Mouse (Mus musculus) mouse trophoblast stem cell (cell line): Measurements from ENCODE around the gene Gad1.

Source experiments
- in situ Hi-C, 2 experiments: fragments of 300-500 bp; cut with MseI, MboI; formaldehyde crosslinking; loops; 2 replicates in 1 of 2; 3 replicates in 1 of 2; pipeline ENCODE4 v1.15.1; 2025

The Gad1 gene

GRCm38 (mm10) chr2:70563721-70564645 lies 11.1 kb downstream of the Gad1 start:
- in situ Hi-C loops, result loop anchor here in 1 of 2 experiments (5.0 to 25.0 kb wide), 2 partner anchors 337 to 427 kb away; no protein-coding TSS in a partner anchor

DNA sequence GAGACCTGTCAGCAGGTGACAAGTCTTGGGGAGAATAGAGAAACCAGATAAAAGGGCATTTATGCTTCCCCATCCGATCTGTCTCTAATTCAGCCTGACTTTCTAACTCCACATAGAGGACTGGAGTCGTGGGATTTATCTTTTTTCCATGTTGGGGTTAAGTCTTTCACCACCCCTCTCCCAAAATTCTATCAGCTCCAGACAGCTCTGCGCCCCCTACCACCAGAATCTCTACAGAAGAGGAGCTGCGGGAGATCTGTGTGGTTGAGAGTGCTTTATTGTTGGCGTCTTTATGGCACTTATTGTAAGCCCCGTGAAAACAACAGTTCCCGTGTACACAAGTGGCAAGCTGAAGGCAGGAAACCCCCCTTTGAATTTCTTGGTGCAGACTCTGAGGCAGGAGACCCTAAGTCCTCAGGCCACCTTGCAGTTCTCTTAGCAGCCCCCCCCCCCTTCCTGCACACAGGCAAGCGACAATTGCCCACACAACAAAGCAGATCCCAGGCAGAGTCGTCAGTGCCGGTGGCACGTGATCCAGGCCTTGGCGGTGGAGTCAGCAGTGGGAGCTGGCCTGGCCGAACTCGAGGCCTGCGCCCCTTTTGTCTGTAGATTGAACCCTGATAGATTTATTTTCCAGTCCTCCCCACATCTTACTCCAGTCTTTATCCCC lies 11.9 kb downstream of the Gad1 start:
- in situ Hi-C loops, result loop anchor here in 1 of 2 experiments (5.0 to 25.0 kb wide), 2 partner anchors 337 to 427 kb away; no protein-coding TSS in a partner anchor

- in situ Hi-C loops, result loop anchor here in 1 of 2 experiments (25.0 kb wide), 1 partner anchor 429 kb away; no protein-coding TSS in a partner anchor
Measured at GRCm38 (mm10) chr2:70565651-70566602, 13.1 kb downstream of the Gad1 start.

GRCm38 (mm10) chr2:70566603-70566981 lies 13.7 kb downstream of the Gad1 start:
- in situ Hi-C loops, result loop anchor here in 1 of 2 experiments (25.0 kb wide), 1 partner anchor 429 kb away; no protein-coding TSS in a partner anchor

DNA sequence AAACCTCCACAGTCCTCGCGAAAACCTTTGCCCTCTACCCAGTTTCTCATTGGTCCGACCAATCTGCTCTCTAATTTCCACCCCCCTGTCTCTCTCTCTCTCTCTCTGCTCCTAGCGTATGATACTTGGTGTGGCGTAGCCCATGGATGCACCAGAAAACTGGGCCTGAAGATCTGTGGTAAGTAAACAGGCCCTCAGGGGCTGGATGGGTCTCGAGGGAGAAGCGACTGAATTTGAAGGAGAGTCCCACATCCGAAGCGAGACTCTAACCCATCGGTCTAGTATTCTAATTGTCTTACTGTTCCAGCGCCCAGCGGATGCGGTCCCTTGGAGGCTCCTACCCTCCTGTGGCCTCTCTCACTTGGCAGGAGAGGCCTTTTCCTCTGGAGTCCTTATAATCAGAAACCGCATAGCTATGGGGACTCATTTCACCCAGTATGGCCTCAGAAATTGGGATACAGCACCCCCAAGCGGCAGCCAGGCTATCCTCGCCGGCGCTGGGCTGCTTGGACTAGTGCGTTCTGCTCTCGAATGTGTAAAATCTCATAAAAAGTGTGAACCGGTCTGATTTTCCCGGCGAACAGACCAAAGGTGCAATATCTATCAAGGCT lies 14.3 kb downstream of the Gad1 start:
- in situ Hi-C loops, result loop anchor here in 1 of 2 experiments (25.0 kb wide), 1 partner anchor 430 kb away; no protein-coding TSS in a partner anchor

- in situ Hi-C loops, result loop anchor here in 1 of 2 experiments (25.0 kb wide), 1 partner anchor 430 kb away; no protein-coding TSS in a partner anchor
Measured at GRCm38 (mm10) chr2:70567682-70568077, 14.8 kb downstream of the Gad1 start.

GRCm38 (mm10) chr2:70568198-70568941 lies 15.5 kb downstream of the Gad1 start:
- in situ Hi-C loops, result loop anchor here in 1 of 2 experiments (25.0 kb wide), 1 partner anchor 431 kb away; no protein-coding TSS in a partner anchor

GRCm38 (mm10) chr2:70571698-70572097 lies 18.8 kb downstream of the Gad1 start:
- in situ Hi-C loops, result loop anchor here in 1 of 2 experiments (25.0 kb wide), 1 partner anchor 434 kb away; no protein-coding TSS in a partner anchor

DNA sequence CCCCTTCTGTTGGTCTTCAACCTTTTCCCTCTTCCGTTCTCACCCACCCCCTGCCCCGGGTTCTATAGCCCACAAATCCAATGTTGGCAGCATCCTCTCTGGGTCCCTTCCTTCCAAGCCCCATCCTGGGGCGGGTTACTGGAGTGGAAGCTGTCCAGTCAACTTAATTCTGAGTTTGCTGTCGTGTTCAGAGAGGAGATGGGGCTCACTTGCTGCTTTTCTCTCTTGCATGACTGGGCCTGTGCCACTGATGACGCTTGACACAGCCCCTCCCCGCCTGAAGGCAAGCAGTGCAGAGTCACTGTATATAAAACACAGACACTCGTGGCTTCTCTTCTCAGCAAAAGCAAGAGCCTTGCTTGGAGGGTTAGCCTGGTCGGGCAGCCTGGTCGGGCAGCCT lies 19.4 kb downstream of the Gad1 start:
- in situ Hi-C loops, result loop anchor here in 1 of 2 experiments (25.0 kb wide), 1 partner anchor 435 kb away; no protein-coding TSS in a partner anchor

DNA sequence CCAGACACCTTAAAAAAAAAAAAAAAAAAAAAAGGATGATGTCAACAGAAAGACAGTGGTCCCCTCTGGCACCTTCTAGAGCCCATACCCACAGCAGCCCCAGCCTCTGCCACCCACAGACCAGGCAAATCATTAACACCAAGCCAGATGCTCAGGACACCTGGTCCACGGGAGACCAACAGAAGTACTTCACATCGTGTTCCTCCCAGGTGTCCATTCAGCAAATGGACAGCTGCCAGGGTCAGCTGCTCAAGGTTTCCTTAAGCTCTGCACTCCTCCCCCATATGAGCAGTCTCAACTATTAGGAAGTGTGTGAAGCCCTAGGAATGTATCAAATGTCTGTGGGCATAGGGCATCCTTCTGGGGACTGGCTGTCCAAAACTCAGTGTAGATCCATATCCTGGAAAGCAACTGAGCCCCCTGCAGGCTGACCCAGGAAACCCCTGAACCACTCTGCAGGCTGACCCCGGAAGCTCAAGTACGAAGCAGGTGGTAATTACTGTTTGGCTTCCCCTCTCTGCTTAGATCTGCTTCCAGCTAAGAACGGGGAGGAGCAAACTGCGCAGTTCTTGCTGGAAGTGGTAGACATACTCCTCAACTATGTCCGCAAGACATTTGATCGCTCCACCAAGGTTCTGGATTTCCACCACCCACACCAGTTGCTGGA lies 20.8 kb downstream of the Gad1 start:
- in situ Hi-C loops, result loop anchor here in 1 of 2 experiments (25.0 kb wide), 1 partner anchor 436 kb away; no protein-coding TSS in a partner anchor

- in situ Hi-C loops, result no loop called here
Measured at GRCm38 (mm10) chr2:70588200-70588599, 35.3 kb downstream of the Gad1 start.

DNA sequence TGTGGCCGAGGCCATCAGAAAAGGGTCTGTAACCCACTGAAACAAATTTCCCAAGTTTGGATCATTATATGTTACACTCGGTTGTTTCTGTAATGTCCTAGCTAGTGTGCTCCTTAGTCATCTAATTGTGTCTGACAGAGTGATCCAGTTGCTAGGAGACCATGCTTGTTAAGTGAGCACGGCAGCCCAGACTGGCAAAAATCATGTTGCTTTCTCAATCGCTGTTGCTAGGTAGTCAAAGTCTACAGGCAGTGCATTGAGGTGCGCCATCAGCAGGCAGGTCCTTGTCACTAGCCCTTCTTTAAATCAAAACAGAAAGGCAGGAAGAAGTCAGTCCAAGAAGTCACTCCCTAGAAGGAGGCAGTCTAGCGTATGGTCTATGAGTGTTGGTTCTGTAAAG lies 39.6 kb downstream of the Gad1 start:
- in situ Hi-C loops, result no loop called here

GRCm38 (mm10) chr2:70593670-70594069 lies 40.8 kb downstream of the Gad1 start:
- in situ Hi-C loops, result no loop called here

DNA sequence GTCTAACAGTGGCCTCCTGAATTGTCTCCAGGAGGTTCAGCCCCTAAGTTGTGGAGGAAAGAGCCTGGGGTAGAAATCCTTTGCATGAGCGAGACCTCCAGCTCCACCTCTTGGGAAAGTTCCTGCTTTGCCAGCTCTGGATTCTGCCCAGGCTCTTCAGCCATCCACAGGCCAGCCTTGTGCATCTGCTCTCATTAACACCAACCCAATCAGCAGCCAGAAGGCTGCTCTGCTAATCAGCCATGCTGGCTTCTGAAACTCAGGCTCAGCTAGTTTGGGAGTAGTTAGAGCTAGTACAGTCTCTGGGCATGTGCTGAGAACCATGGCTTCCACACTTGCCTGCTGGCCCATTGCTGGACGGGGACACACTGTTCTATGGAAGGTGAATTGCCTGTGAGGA lies 43.0 kb downstream of the Gad1 start:
- in situ Hi-C loops, result no loop called here

- in situ Hi-C loops, result no loop called here
Measured at GRCm38 (mm10) chr2:70609769-70610168, 56.9 kb downstream of the Gad1 start.

DNA sequence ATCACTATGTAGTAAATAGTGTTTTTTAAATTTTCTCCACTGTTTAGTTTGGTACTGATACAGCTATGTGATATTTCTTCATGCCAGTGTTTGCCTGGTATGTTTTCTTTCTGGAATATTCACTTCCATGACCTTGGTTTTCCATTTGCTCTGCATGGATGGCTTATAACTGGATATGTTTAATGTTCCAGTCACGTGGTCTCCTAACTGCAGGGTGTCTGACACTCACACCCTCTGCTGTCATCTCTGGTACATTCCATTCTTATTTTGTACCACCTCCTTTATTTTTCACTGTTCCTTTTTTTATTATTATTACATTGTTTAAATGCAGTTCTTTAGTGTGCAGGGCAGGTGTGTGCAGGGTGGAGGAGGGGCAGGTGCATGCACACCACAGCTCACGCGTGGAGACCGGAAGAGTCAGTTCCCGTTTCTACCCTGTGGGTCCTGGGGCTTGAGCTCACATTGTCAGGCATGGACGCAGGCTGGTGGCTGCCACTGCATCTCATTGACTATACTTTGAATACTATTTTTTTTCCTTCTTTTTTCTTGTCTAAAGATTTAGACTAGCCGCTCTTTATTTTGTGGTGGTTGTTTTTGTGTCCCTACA lies 62.0 kb downstream of the Gad1 start:
- in situ Hi-C loops, result no loop called here

GRCm38 (mm10) chr2:70616076-70616475 lies 63.2 kb downstream of the Gad1 start:
- in situ Hi-C loops, result no loop called here

- in situ Hi-C loops, result no loop called here
Measured at GRCm38 (mm10) chr2:70616617-70617016, 63.7 kb downstream of the Gad1 start.
